Comparison of ENCODE assay signal across 10 mouse cellular contexts in genomic region chr4:134641711-134642516, GRCm38 (mm10).
A peak's percentile ranks its signal among the peaks of the same experiment; 100 is the strongest.
DNase-seq lines count a peak whose midpoint lies in the region; TF ChIP-seq lines count a peak whose summit lies in the region.
"Had no signal": no experiment of that assay in that cellular context is flagged by ENCODE, and none has a peak within 500 bp of the region (broad histone marks: within the 10 kb centered on the region; RNA-seq: fewer than 3 reads in every experiment).

No protein-coding gene starts in this region.

- H3K4me3 ChIP-seq in left cerebral cortex, adult 2 months = no peak overlapping the region
- no peak overlapping the region for H3K4me3 ChIP-seq in cortical plate, adult 2 months (ENCODE audit: insufficient read depth, low read length)
- H3K4me3 ChIP-seq: liver, embryonic 12.5 days had no signal

- TF ChIP-seq POLR2A in cortical plate, adult 2 months (IDR thresholded peaks at IDR 0.05; ENCODE audit: extremely low read depth, insufficient read depth, low read length) = no peak

- TF ChIP-seq CTCF in left cerebral cortex, adult 2 months (IDR thresholded peaks at IDR 0.05) = no peak
- TF ChIP-seq CTCF in cortical plate, adult 2 months (IDR thresholded peaks at IDR 0.05; ENCODE audit: extremely low read depth, insufficient read depth, low read length) = no peak

- peak; percentile 52 to 59 for DNase-seq in left cerebral cortex, adult 2 months (ENCODE audit: extremely low spot score in 1 of 2, low spot score in 2 of 2)
- no peak for DNase-seq in left cerebral cortex, adult 11 months (ENCODE audit: low spot score)
- DNase-seq in frontal cortex, postnatal 36 days (ENCODE audit: low spot score in 2 of 2) = peak; percentile 50 to 67
- peak; percentile 75 for DNase-seq in telencephalon, adult 2 months (ENCODE audit: low read depth, low spot score)
- DNase-seq in urinary bladder, adult 2 months (ENCODE audit: low spot score) = no peak
- DNase-seq in gastrocnemius, adult 8-10 months (ENCODE audit: low spot score in 2 of 2) = no peak
- DNase-seq: adrenal gland, postnatal 25 days; kidney, postnatal 4 days had no signal

- H3K4me1 ChIP-seq in cortical plate, adult 2 months (ENCODE audit: control insufficient read depth, insufficient read depth, low read length) = peaks cover 18% of the 10 kb centered on the region
- H3K4me1 ChIP-seq: liver, embryonic 12.5 days had no signal

- intact Hi-C loops in left cerebral cortex, adult 2 months (cut with DNase I) = no loop called here

- peak overlapping the region; percentile 70 for H3K27ac ChIP-seq in left cerebral cortex, adult 2 months
- H3K27ac ChIP-seq in cortical plate, adult 2 months (ENCODE audit: insufficient read depth, low read length) = peak overlapping the region; percentile 82
- H3K27ac ChIP-seq: liver, embryonic 12.5 days had no signal

Comparison
In these comparisons a context has a peak if more than half of its experiments do, and no peak if none do; other contexts are left out.
1. DNase-seq: peak in left cerebral cortex, adult 2 months (2 of 2), frontal cortex, postnatal 36 days (2 of 2) and telencephalon, adult 2 months (single experiment); none in left cerebral cortex, adult 11 months (single experiment), urinary bladder, adult 2 months (single experiment) and gastrocnemius, adult 8-10 months (0 of 2).